Mouse (Mus musculus) forebrain, embryonic 16.5 days (tissue): ENCODE results near the gene Copa. TPM values are rescaled to one million over a fixed set of nuclear protein-coding genes. Genes with fewer than 3 reads are reported as not detected.
A peak's percentile ranks its signal among the peaks of the same experiment; 100 is the strongest.

Experiments
- ATAC-seq: fragments of 200-750 bp; cut with Nextera tagmentation; 2 replicates; pipeline ENCODE4 v1.8.0; 2017; ENCODE audit warnings: mild to moderate bottlenecking, moderate library complexity
- H3K27ac ChIP-seq: fragments of 300-500 bp; sonication (generic); 2 replicates; pipeline ENCODE4 v1.5.1; 2014; ENCODE audit warnings: low read length, control low read depth
- H3K27me3 ChIP-seq: fragments of 300-500 bp; sonication (generic); replicated peaks from 2 replicates; pipeline ENCODE4 v1.6.1; 2014; ENCODE audit warnings: low read length; ENCODE audit not compliant: control insufficient read depth, insufficient read depth
- H3K36me3 ChIP-seq: fragments of 300-500 bp; sonication (generic); 2 replicates; pipeline ENCODE4 v1.6.1; 2014; ENCODE audit not compliant: control insufficient read depth, insufficient read depth
- H3K4me1 ChIP-seq: fragments of 300-500 bp; sonication (generic); replicated peaks from 2 replicates; pipeline ENCODE4 v1.6.1; 2014; ENCODE audit warnings: low read length; ENCODE audit not compliant: control insufficient read depth, insufficient read depth
- H3K4me2 ChIP-seq: fragments of 300-500 bp; sonication (generic); 2 replicates; pipeline ENCODE4 v1.6.1; 2014; ENCODE audit warnings: mild to moderate bottlenecking, low read length, control low read depth
- H3K4me3 ChIP-seq: fragments of 300-500 bp; sonication (generic); replicated peaks from 2 replicates; pipeline ENCODE4 v1.5.1; 2014; ENCODE audit warnings: mild to moderate bottlenecking, low read length, control low read depth
- H3K9ac ChIP-seq: fragments of 300-500 bp; sonication (generic); replicated peaks from 2 replicates; pipeline ENCODE4 v1.6.1; 2014; ENCODE audit warnings: low read depth, low read length, control low read depth
- H3K9me3 ChIP-seq: fragments of 300-500 bp; sonication (generic); 2 replicates; pipeline ENCODE4 v1.6.1; 2016; ENCODE audit warnings: low read length; ENCODE audit not compliant: control insufficient read depth
- WGBS: fragments of 180-500 bp; shearing (Covaris S2); extraction: QIAGEN DNeasy Blood & Tissue Kit; methylation state at CpG from one replicate; pipeline ENCODE4 v1.1.7; 2014; 5-methylcytosine and 5-hydroxymethylcytosine counted together
- polyA plus RNA-seq: library from polyadenylated mRNA; unstranded; fragments of >200 nt; fragmentation: Nextera tagmentation; extraction: Ambion mirVana; gene quantifications from 2 replicates; pipeline ENCODE4 v1.2.1, GENCODE M21; 2015

Gene Copa
- polyA plus RNA-seq, 1 experiment from 2014 or later: 235 TPM

DNA sequence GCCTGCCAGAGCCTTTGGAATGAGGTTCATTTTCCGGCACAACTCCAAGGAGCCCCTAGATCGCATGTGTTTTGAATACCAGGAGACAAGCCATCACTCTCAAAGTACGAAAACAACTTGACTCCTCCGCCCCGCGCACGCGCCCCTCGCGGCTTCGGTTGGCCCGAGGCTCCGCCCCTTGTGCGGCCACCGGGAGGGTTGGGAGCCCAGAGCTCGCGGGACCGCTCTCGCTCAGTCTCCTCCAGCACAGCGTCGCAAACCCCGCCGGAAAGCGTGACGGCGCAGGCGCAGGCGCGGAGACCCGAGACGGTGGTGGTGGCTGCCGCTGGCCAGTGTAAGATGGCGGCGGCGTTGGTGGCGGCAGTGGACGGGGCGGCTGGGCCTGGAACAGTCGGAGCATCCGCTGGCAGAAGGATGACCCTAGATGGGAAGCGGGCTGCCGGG, 65.5 kb downstream of the Copa start, which contains the start of gene Dcaf8:
Gene Dcaf8, plus strand, starts transcription at position 250 of the 444 bp plus-strand sequence.
- Histone ChIP-seq H3K36me3 (peaks cover 9% of the 10 kb centered on the region; the same call in 1 of the 2 replicates), H3K4me3 (peak within 1 kb of the TSS; percentile 99), H3K27ac (peak within 1 kb of the TSS; percentile 91), H3K9ac (peak within 1 kb of the TSS; percentile 99), H3K4me1 (peaks cover 23% of the 10 kb centered on the region), H3K27me3 (no peaks in the 10 kb centered on the region), H3K4me2 (peak within 1 kb of the TSS; percentile 81), H3K9me3 (no peaks in the 10 kb centered on the region)
- peak; percentile 99 for ATAC-seq
- under 1% methylated on average over 36 of the region's 42 CpGs for WGBS

DNA sequence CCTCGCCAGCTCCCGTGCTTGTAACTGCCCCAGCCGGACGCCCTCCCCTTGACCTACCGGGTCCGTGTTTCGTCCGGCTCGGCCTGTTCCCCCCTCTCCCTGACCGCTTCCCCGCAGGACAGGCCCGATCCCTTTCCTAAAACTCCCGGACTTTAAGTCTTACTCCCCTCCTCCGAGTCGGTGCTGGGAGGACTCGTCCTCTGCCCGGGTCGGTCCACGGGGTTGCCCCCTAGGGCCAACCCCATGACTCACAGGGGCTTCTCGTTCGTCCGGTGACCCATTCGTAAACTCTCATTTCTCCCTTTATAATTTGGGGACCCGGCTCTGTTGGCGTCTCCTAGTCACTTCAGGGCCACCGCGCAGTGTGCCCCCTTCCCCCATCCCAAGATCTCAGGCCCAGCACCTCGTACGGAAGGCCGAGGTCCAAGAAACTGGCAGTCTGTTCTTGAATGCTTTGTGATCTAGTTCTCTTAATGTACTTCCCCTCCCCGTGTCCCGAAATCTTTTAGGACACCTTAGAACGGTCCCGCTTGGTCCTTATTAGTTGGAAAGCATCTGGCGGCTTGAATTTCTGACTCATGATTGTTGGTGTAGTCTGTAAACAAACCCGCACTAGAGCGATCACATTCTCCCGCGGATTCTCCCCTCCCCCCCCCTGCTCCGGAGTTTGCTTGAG, 66.1 kb downstream of the Copa start:
- no peaks in the 10 kb centered on the region for H3K9me3 ChIP-seq

DNA sequence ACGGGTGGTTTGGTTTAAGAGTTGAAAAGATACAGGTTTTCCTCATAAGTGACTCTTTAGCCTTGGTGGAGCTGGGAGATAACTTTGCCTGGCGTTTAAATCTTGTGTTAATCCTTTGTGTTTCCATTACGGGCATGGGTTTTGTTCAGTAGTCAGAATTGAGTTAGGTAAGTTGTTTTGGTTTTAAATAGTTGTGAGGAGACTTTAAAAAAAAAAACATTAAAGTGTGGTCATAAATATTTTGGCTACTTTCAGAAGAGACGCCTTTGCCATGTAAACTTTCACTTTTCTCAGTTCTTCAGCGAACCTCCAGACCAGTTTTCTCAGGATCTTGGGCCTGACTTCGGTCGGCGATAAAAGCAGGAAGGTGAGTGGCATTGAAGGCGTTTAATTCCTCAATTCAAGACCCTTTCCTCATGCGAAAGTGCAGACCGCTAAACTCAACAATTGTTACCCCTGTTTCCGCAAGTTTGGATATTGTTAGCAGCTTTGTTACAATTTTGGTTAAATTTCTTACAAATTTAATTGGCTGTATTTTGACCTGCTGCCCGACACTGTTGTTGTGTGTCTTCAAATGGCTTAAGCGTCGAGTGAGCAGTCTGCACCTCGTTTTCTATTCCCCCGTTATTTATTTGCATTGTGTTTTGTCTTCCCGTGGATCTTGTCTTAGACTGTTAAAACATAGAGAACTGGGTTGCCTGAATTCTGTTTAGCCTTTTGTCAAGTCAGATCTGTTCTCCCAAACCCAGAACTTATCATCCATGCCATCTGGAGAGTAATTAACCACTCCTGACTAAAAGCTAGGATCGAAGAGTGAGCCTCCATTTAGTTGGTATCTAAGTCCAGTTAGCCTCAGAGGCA, 66.9 kb downstream of the Copa start:
- no peak for ATAC-seq
- peaks cover 9% of the 10 kb centered on the region; the same call in 1 of the 2 replicates for H3K36me3 ChIP-seq
- H3K9me3 ChIP-seq: no peaks in the 10 kb centered on the region
- peak overlapping the region; percentile 99 for H3K4me3 ChIP-seq
- H3K4me2 ChIP-seq: peak overlapping the region; percentile 81
- WGBS: 5% methylated on average over 19 of the region's 19 CpGs
- no peaks in the 10 kb centered on the region for H3K27me3 ChIP-seq
- H3K4me1 ChIP-seq: peaks cover 23% of the 10 kb centered on the region
- no peak overlapping the region; the same call in 1 of the 2 replicates for H3K27ac ChIP-seq
- H3K9ac ChIP-seq: peak overlapping the region; percentile 99

More for the DNA sequence above, 66.1 kb downstream of the Copa start:
- peak; percentile 57 for ATAC-seq
- Histone ChIP-seq H3K27ac (peak overlapping the region; percentile 91), H3K4me3 (peak overlapping the region; percentile 99), H3K4me2 (peak overlapping the region; percentile 81), H3K9ac (peak overlapping the region; percentile 99), H3K36me3 (peaks cover 9% of the 10 kb centered on the region; the same call in 1 of the 2 replicates), H3K27me3 (no peaks in the 10 kb centered on the region), H3K4me1 (peaks cover 23% of the 10 kb centered on the region)
- WGBS: under 1% methylated on average over 40 of the region's 40 CpGs

DNA sequence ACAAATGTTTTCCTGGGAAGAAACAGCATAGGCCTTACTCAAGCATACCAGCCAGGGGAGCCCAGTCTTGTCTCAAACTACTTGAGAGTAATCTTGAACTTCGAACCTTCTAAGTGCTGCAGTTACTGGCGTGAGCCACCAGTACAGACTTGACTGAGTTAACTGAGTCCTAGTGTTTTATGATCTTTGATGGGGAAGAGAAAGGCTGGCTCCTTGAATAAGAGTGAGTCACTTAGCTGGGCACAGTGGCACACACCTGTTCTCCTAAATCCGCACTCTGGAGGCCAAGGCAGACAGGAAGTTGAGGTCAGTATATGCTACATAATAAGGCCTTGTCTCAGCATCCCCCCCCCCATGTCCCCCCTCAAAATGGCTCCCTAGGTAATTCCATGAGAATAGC, 72.2 kb downstream of the Copa start:
- H3K36me3 ChIP-seq: peaks cover 20% of the 10 kb centered on the region
- no peak for ATAC-seq
- 94% methylated on average over 3 of the region's 3 CpGs for WGBS

DNA sequence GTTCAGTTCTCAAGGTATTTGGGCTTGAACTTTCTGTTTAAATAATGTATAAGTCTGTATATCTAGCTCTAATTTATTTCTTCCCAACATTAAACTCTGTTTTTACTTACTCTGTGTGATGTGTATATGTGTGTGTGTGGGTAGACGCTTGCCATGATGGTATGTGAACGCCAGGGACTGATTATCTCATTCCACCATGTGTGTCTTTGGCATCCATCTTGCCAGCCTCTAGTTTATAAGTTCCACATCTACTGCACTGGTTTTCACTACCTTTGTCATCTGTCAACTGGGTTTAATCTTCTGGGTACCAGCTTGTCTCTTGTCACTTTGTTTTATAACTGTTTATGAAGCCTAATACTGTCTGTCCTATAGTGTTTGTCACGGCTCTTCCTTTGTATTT, 73.2 kb downstream of the Copa start:
- Histone ChIP-seq H3K36me3 (peaks cover 20% of the 10 kb centered on the region), H3K4me3 (no peak overlapping the region), H3K27ac (no peak overlapping the region), H3K9ac (no peak overlapping the region), H3K9me3 (no peaks in the 10 kb centered on the region), H3K27me3 (no peaks in the 10 kb centered on the region), H3K4me2 (no peak overlapping the region), H3K4me1 (0 out of 2 replicates have a peak, but pooled peaks cover 3% of the 10 kb centered on the region)
- WGBS: 89% methylated on average over 3 of the region's 3 CpGs
- ATAC-seq: no peak

More for the DNA sequence above, 72.2 kb downstream of the Copa start:
- H3K9ac ChIP-seq: no peak overlapping the region
- no peak overlapping the region for H3K4me3 ChIP-seq
- H3K27me3 ChIP-seq: no peaks in the 10 kb centered on the region
- H3K4me1 ChIP-seq: peaks cover 10% of the 10 kb centered on the region
- H3K4me2 ChIP-seq: no peak overlapping the region
- no peak overlapping the region for H3K27ac ChIP-seq
- no peaks in the 10 kb centered on the region for H3K9me3 ChIP-seq

DNA sequence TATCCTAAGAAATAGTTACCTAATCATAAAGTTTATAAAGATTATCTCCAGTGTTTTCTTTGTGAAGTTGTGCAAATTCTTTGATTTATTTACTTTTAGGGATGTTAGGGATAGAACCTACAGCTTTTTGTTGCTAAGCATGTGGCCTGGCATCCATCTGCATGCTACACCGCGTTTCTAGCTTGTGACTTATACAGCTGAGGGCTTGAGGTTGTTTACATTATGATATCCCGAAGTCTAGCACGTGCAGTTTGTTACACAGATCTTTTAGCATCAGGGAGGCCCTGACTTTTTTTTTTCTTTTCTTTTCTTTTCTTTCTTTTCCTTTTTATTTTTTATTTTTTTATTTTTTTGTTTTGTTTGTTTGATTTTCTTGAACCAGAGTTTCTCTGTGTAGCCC, 77.6 kb downstream of the Copa start:
- 78% methylated on average over 4 of the region's 4 CpGs for WGBS
- Histone ChIP-seq H3K27me3 (no peaks in the 10 kb centered on the region), H3K9ac (no peak overlapping the region), H3K9me3 (no peaks in the 10 kb centered on the region), H3K36me3 (peaks cover 7% of the 10 kb centered on the region; the same call in 1 of the 2 replicates), H3K4me1 (peaks cover 7% of the 10 kb centered on the region; the same call in 1 of the 2 replicates), H3K4me3 (no peak overlapping the region), H3K4me2 (no peak overlapping the region), H3K27ac (no peak overlapping the region)
- no peak for ATAC-seq

DNA sequence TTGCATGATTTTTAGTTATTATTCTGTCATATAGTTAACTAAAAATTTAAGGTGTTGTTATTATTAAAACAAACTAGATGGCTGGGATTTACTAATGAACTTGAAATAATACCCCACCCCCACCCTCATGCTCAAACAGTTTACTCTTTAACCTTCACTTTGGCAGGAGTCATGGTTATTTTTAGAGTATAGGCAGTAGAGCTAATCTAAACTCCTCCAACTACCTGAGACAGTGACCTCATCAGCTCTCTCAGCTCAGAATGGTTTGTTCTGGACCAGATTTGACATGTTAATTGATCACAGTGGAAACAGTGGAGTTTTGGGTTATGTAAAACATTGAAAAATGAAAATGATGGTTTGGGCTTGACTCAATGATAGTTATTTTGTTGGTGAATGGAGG, 78.2 kb downstream of the Copa start:
- Histone ChIP-seq H3K27ac (no peak overlapping the region), H3K9ac (no peak overlapping the region), H3K9me3 (no peaks in the 10 kb centered on the region), H3K4me3 (no peak overlapping the region), H3K4me1 (peaks cover 7% of the 10 kb centered on the region; the same call in 1 of the 2 replicates), H3K27me3 (no peaks in the 10 kb centered on the region), H3K4me2 (no peak overlapping the region), H3K36me3 (peaks cover 3% of the 10 kb centered on the region; the same call in 1 of the 2 replicates)
- no peak for ATAC-seq

DNA sequence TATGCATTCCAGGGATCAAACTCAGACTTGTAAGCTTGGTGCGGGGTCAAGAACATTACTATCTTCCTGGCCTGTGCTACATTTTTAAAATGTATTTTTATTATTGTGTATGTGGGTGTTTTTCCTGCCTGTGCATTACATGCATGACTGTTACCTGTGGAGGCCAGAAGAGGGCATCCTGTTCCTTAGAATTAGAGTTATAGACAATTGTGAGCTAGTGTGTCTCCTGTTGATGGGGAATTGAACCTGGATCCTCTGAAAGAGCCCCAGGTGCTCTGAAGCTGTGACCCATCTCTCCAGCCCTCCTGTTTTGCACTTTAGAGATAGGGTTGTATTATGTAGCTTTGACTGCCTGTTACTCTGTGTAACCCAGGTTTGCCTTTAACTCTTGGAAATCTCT, 79.7 kb downstream of the Copa start:
- Histone ChIP-seq H3K4me3 (no peak overlapping the region), H3K36me3 (peaks cover 10% of the 10 kb centered on the region), H3K27ac (no peak overlapping the region), H3K4me2 (no peak overlapping the region), H3K9me3 (no peaks in the 10 kb centered on the region), H3K4me1 (peaks cover 7% of the 10 kb centered on the region; the same call in 1 of the 2 replicates), H3K27me3 (no peaks in the 10 kb centered on the region), H3K9ac (no peak overlapping the region)
- WGBS: 95% methylated on average over 1 of the region's 1 CpGs
- peak; percentile 73 for ATAC-seq

DNA sequence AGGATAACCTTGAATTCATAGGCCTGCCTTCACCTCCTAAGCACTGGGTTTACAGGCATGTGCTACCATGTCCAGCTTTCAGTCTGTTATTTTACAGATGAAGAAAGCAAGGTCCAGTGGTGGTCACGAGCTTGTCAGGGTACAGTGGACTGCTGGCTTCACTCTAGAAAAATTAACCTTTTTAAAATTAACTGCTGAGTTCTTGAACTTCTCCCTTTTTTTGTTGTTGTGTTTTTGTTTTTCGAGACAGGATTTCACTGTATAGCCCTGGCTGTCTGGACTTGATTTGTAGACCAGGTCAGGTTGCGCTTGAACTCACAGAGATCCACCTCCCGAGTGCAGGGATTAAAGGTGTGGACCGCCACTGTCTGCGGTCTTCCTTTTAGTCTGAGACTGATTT, 80.6 kb downstream of the Copa start:
- Histone ChIP-seq H3K36me3 (peaks cover 13% of the 10 kb centered on the region), H3K9ac (no peak overlapping the region), H3K27ac (no peak overlapping the region), H3K4me1 (peaks cover 7% of the 10 kb centered on the region; the same call in 1 of the 2 replicates), H3K9me3 (no peaks in the 10 kb centered on the region), H3K4me3 (no peak overlapping the region), H3K27me3 (no peaks in the 10 kb centered on the region), H3K4me2 (no peak overlapping the region)
- WGBS: 94% methylated on average over 6 of the region's 6 CpGs
- ATAC-seq: no peak
